Mouse (Mus musculus) erythroblast, embryonic 14.5 days (primary cell): Measurements from ENCODE around the gene Odr4.

ENCODE experiments used
- GATA1 ChIP-seq: IDR thresholded peaks from 2 replicates; pipeline ENCODE4 v1.6.1; 2012; ENCODE audit warnings: low read length, inconsistent platforms, mixed read lengths
- TAL1 ChIP-seq: IDR thresholded peaks from 3 replicates; pipeline ENCODE4 v1.6.1; 2012; ENCODE audit warnings: low read length, inconsistent platforms, mixed read lengths

GRCm38 (mm10) chr1:150403914-150404313, 11.0 kb upstream of the Odr4 start:
- TF ChIP-seq TAL1: no peak
- TF ChIP-seq GATA1: no peak
